Mouse (Mus musculus): ENCODE measurements around the gene Amfr. TPM values are rescaled to one million over a fixed set of nuclear protein-coding genes. Genes with fewer than 3 reads are reported as not detected.

Gene Amfr
- total and polyA plus RNA-seq, 3 experiments: 86.7 to 126 (median 102) TPM

DNA sequence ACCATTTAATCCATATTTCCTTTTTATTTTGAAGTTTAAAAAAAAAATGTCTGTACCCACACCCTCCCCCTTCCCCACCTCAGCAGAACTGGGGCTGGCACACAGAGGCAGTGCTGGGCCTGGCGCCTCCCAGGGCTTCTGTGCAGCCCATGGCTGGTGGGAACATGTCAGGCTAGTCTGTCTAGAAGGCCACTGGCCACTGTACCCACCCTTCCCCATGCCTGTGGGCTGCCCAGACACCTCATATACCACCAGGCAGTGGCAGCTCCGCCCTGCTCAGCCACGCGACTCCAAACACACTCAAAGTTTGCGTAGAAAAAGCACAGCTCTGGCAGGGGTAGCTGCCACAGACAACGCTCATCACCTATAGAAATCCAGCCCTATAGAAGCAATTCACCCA, 44.3 kb downstream of the Amfr start:
- no peak overlapping the region for H3K4me2 ChIP-seq (ENCODE audit: insufficient read depth, low read depth, poor library complexity, severe bottlenecking)
- TF ChIP-seq ETS1 (conservative IDR thresholded peaks at IDR 0.05; ENCODE audit: low read depth, low read length) (no peak), ZKSCAN1 (IDR thresholded peaks at IDR 0.05; ENCODE audit: borderline replicate concordance, low read depth, low read length) (no peak), JUND (conservative IDR thresholded peaks at IDR 0.05; ENCODE audit: low read depth, low read length) (no peak), ZNF384 (IDR thresholded peaks at IDR 0.05; ENCODE audit: low read depth, low read length) (no peak), MYC (IDR thresholded peaks at IDR 0.05; ENCODE audit: low read depth, low read length) (no peak), TBP (conservative IDR thresholded peaks at IDR 0.05; ENCODE audit: low read depth, low read length) (no peak), TCF12 (IDR thresholded peaks at IDR 0.05; ENCODE audit: low read depth, low read length) (no peak), CHD1 (IDR thresholded peaks at IDR 0.05; ENCODE audit: low read depth, low read length) (no peak), GABPA (IDR thresholded peaks at IDR 0.05; ENCODE audit: insufficient replicate concordance, low read depth, low read length) (no peak), POLR2AphosphoS2 (IDR thresholded peaks at IDR 0.05; ENCODE audit: low read depth, low read length) (no peak), UBTF (IDR thresholded peaks at IDR 0.05; ENCODE audit: low read depth, low read length) (no peak), E2F4 (IDR thresholded peaks at IDR 0.05; ENCODE audit: insufficient replicate concordance, low read depth, low read length) (no peak), SIN3A (IDR thresholded peaks at IDR 0.05; ENCODE audit: low read length) (no peak), NELFE (IDR thresholded peaks at IDR 0.05; ENCODE audit: low read depth, low read length) (no peak), RCOR1 (conservative IDR thresholded peaks at IDR 0.05; ENCODE audit: low read depth, low read length) (no peak), CHD2 (IDR thresholded peaks at IDR 0.05; ENCODE audit: low read length) (no peak), NRF1 (IDR thresholded peaks at IDR 0.05; ENCODE audit: low read depth, low read length) (no peak)
- no peak overlapping the region for H3K9ac ChIP-seq (ENCODE audit: insufficient read depth, low read depth)
- dilution Hi-C loops (cut with MboI; ENCODE audit: extremely low pct_ligation_motif_present, extremely low pct_unique_long_range_greater_than_20kb, low sequenced_read_pairs) (no loop called here), in situ Hi-C loops (cut with MboI; ENCODE audit: low pct_ligation_motif_present, low pct_unique_long_range_greater_than_20kb, low sequenced_read_pairs) (no loop called here)
- no peaks in the 10 kb centered on the region for H3K79me2 ChIP-seq (replicated peaks; ENCODE audit: control insufficient read depth, extremely low read depth, insufficient read depth, poor library complexity, severe bottlenecking)
- no peak for DNase-seq (ENCODE audit: extremely low read depth)
- H3K36me3 ChIP-seq (replicated peaks in 1 of 2; ENCODE audit: control insufficient read depth in 1 of 2, insufficient read depth in 1 of 2, low read length in 1 of 2): peaks cover 19 to 44% of the 10 kb centered on the region in 2 experiments
- no peaks in the 10 kb centered on the region for H3K9me3 ChIP-seq (replicated peaks; ENCODE audit: low read length)
- no peak overlapping the region for H3K27ac ChIP-seq (ENCODE audit: insufficient read depth, low read depth)
- H3K4me1 ChIP-seq (ENCODE audit: control insufficient read depth in 1 of 2, insufficient read depth in 2 of 2): peaks cover 0 to 4% of the 10 kb centered on the region in 2 experiments; a peak in 1 of 4 replicates
- H3K27me3 ChIP-seq (replicated peaks): no peaks in the 10 kb centered on the region
- no peak overlapping the region for H3K4me3 ChIP-seq (replicated peaks in 1 of 3; ENCODE audit: low read depth in 2 of 3, low read length in 2 of 3, poor library complexity in 1 of 3)

DNA sequence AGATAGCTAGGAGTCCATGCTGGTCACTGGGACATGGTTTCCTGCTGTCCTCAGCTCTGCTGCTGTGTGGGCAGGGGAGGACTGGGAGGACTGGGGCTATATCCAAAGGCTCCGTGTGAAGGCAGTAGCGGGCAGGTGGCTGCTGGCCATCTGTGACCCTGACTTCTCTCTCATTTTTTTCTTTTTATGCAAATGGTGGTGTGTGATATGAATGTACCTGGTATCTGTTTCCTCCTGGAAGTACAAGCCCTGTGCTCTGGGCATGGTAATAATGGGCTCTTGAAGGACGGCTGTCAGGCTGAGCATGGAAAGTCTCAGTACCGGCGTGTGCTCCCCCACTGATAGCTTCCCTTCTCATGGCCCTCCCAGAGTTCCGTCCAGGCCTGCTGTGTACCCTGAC, 51.7 kb downstream of the Amfr start:
- dilution Hi-C loops (cut with MboI; ENCODE audit: extremely low pct_ligation_motif_present, extremely low pct_unique_long_range_greater_than_20kb, low sequenced_read_pairs): no loop called here
- TF ChIP-seq TCF12 (IDR thresholded peaks at IDR 0.05; ENCODE audit: low read depth, low read length) (0 out of 2 replicates have a peak, but pooled peaks have one; percentile 45), EP300 (IDR thresholded peaks at IDR 0.05; ENCODE audit: low read length) (peak; percentile 64; the same call in 1 of the 2 replicates), ZNF384 (IDR thresholded peaks at IDR 0.05; ENCODE audit: low read depth, low read length) (peak; percentile 89), NELFE (IDR thresholded peaks at IDR 0.05; ENCODE audit: low read depth, low read length) (no peak), NRF1 (IDR thresholded peaks at IDR 0.05; ENCODE audit: low read depth, low read length) (no peak), HCFC1 (IDR thresholded peaks at IDR 0.05; ENCODE audit: low read depth, low read length) (no peak), IRF4 (IDR thresholded peaks at IDR 0.05; ENCODE audit: low read depth, low read length) (peak; percentile 81), JUN (IDR thresholded peaks at IDR 0.05; ENCODE audit: insufficient read depth, low read depth, low read length) (no peak), ETS1 (conservative IDR thresholded peaks at IDR 0.05; ENCODE audit: low read depth, low read length) (0 out of 2 replicates have a peak, but pooled peaks have one; percentile 6), POLR2A (IDR thresholded peaks at IDR 0.05; ENCODE audit: low read depth, low read length) (no peak), UBTF (IDR thresholded peaks at IDR 0.05; ENCODE audit: low read depth, low read length) (no peak)
- Histone ChIP-seq H3K4me2 (ENCODE audit: insufficient read depth, low read depth, poor library complexity, severe bottlenecking) (no peak overlapping the region), H3K79me2 (replicated peaks; ENCODE audit: control insufficient read depth, extremely low read depth, insufficient read depth, poor library complexity, severe bottlenecking) (no peaks in the 10 kb centered on the region), H3K36me3 (replicated peaks in 1 of 2; ENCODE audit: control insufficient read depth in 1 of 2, insufficient read depth in 1 of 2, low read length in 1 of 2) (peaks cover 0 to 29% of the 10 kb centered on the region in 2 experiments), H3K27me3 (replicated peaks) (no peaks in the 10 kb centered on the region), H3K4me3 (replicated peaks in 1 of 3; ENCODE audit: low read depth in 2 of 3, low read length in 2 of 3, poor library complexity in 1 of 3) (no peak overlapping the region), H3K9ac (ENCODE audit: insufficient read depth, low read depth) (no peak overlapping the region), H3K4me1 (ENCODE audit: control insufficient read depth in 1 of 2, insufficient read depth in 2 of 2) (peaks cover 6 to 9% of the 10 kb centered on the region in 2 experiments; a peak in 3 of 4 replicates), H3K27ac (ENCODE audit: insufficient read depth, low read depth) (no peak overlapping the region), H3K9me3 (replicated peaks; ENCODE audit: low read length) (no peaks in the 10 kb centered on the region)
- DNase-seq (ENCODE audit: extremely low read depth): peak; percentile 24
- in situ Hi-C loops (cut with MboI; ENCODE audit: low pct_ligation_motif_present, low pct_unique_long_range_greater_than_20kb, low sequenced_read_pairs): no loop called here
